Mouse (Mus musculus): Measurements from ENCODE around the gene Trappc3l. TPM values are rescaled to one million over a fixed set of nuclear protein-coding genes. Genes with fewer than 3 reads are reported as not detected.

Gene Trappc3l
- total and polyA plus RNA-seq, 2 experiments: not detected

DNA sequence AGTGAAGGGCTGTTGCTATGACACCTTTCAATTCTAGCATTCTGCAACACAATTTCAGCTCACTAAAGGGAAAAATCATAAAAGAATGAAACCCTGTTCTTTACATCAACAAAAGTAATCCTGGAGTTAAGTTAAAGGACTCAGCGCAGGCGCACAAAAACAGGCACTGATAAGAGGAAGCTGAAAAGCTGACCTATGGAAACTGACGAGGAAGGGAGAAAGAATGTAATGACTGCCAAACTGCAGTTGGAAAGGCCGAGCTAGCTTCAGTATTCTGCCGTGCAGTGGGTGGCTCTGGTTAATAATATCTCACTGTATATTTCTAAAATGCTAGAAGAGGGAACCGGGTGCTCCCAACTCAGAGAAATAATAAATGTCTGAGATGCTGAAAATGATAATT, 100.6 kb downstream of the Trappc3l start:
- H3K4me3 ChIP-seq (ENCODE audit: insufficient read depth, low read depth, low read length): no peak overlapping the region
- peaks cover 6% of the 10 kb centered on the region; the same call in 1 of the 2 replicates for H3K4me1 ChIP-seq (ENCODE audit: control insufficient read depth, insufficient read depth, low read length)
- no peak for TF ChIP-seq POLR2A (IDR thresholded peaks at IDR 0.05; ENCODE audit: extremely low read depth, insufficient read depth, low read length)
- TF ChIP-seq CTCF (IDR thresholded peaks at IDR 0.05; ENCODE audit: low read depth, low read length): no peak
- 75% methylated on average over 6 of the region's 6 CpGs for WGBS
- H3K9ac ChIP-seq (ENCODE audit: low read depth, low read length): no peak overlapping the region
- H3K27ac ChIP-seq (replicated peaks; ENCODE audit: insufficient read depth, low read depth, low read length): no peak overlapping the region
- no peaks in the 10 kb centered on the region for H3K27me3 ChIP-seq (ENCODE audit: control insufficient read depth, insufficient read depth, low read length)
- DNase-seq (ENCODE audit: extremely low read depth, low read depth, low spot score): peak; percentile 23
- no peaks in the 10 kb centered on the region for H3K36me3 ChIP-seq (ENCODE audit: control insufficient read depth, insufficient read depth, low read length)
- no peaks in the 10 kb centered on the region for H3K79me2 ChIP-seq (ENCODE audit: control insufficient read depth, insufficient read depth, low read length)

DNA sequence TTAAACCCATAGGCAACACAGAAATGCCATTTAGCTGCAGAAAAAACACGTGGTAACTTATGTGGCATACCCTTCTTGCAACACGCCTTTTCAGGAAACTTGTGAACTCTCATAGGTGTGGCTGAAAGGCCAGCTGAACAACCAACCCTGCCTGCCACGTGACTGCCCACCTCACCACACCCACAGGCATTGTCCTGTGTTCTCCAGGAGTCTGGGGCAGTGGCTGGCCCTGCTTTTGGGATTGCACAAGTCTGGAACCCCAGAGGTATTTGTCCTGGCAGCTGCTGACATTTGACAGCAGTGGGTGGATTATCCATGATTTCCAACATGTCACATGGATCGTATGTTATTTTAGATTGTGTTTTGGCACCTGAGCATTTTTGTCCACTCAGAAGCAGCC, 102.4 kb downstream of the Trappc3l start:
- TF ChIP-seq POLR2A (IDR thresholded peaks at IDR 0.05; ENCODE audit: extremely low read depth, insufficient read depth, low read length): no peak
- TF ChIP-seq CTCF (IDR thresholded peaks at IDR 0.05; ENCODE audit: low read depth, low read length): no peak
- peak; percentile 62 for DNase-seq (ENCODE audit: extremely low read depth, low read depth, low spot score)
- H3K4me1 ChIP-seq (ENCODE audit: control insufficient read depth, insufficient read depth, low read length): peaks cover 6% of the 10 kb centered on the region; the same call in 1 of the 2 replicates
- WGBS: 29% methylated on average over 4 of the region's 4 CpGs
- H3K4me3 ChIP-seq (ENCODE audit: insufficient read depth, low read depth, low read length): no peak overlapping the region
- H3K27ac ChIP-seq (replicated peaks; ENCODE audit: insufficient read depth, low read depth, low read length): no peak overlapping the region
- no peaks in the 10 kb centered on the region for H3K36me3 ChIP-seq (ENCODE audit: control insufficient read depth, insufficient read depth, low read length)
- H3K79me2 ChIP-seq (ENCODE audit: control insufficient read depth, insufficient read depth, low read length): no peaks in the 10 kb centered on the region
- H3K9ac ChIP-seq (ENCODE audit: low read depth, low read length): no peak overlapping the region
- H3K27me3 ChIP-seq (ENCODE audit: control insufficient read depth, insufficient read depth, low read length): no peaks in the 10 kb centered on the region

DNA sequence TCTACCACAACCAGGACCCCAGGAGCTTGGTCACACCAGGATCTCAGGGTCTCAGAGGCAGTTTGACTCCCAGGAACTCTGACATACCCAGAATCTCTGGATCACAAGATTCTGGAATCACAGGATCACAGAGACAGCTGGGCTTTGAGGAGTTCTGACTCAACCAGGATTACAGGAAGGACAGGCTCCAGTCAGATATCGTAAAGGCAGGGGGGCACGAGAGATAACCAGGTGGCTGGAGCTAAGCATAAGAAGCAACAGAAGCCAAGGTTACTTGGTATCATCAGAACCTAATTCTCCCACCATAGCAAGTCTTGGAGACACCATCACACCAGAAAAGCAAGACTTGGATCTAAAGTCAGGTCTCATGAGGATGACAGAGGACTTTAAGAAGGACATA, 104.3 kb downstream of the Trappc3l start:
- Histone ChIP-seq H3K4me1 (ENCODE audit: control insufficient read depth, insufficient read depth, low read length) (no peaks in the 10 kb centered on the region), H3K27me3 (ENCODE audit: control insufficient read depth, insufficient read depth, low read length) (no peaks in the 10 kb centered on the region), H3K79me2 (ENCODE audit: control insufficient read depth, insufficient read depth, low read length) (no peaks in the 10 kb centered on the region), H3K9ac (ENCODE audit: low read depth, low read length) (no peak overlapping the region), H3K4me3 (ENCODE audit: insufficient read depth, low read depth, low read length) (no peak overlapping the region), H3K36me3 (ENCODE audit: control insufficient read depth, insufficient read depth, low read length) (no peaks in the 10 kb centered on the region), H3K27ac (replicated peaks; ENCODE audit: insufficient read depth, low read depth, low read length) (peak overlapping the region; percentile 61)
- DNase-seq (ENCODE audit: extremely low read depth, low read depth, low spot score): no peak
- TF ChIP-seq POLR2A (IDR thresholded peaks at IDR 0.05; ENCODE audit: extremely low read depth, insufficient read depth, low read length) (no peak), CTCF (IDR thresholded peaks at IDR 0.05; ENCODE audit: low read depth, low read length) (no peak)
- 83% methylated on average over 2 of the region's 2 CpGs for WGBS

DNA sequence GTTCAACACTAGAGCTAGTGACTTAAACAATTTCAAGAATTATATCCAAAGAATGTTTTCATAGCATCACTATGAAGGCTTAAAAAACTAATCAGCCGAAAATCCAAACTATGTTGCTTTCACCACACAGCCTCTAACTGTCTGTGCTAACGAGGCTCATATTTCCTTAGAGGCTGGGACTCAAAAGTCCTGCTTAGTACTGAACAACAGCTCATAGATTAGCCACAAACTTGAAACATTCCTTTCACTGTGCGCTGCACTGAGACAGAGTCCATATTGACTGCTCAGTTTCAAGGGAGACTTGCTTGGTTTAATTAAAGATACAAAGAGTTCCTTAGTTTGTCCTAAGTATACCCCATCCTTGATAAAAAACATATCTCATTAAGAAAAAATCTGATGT, 112.4 kb downstream of the Trappc3l start:
- no peaks in the 10 kb centered on the region for H3K4me1 ChIP-seq (ENCODE audit: control insufficient read depth, insufficient read depth, low read length)
- H3K4me3 ChIP-seq (ENCODE audit: insufficient read depth, low read depth, low read length): no peak overlapping the region
- peaks cover 2% of the 10 kb centered on the region; the same call in 1 of the 2 replicates for H3K36me3 ChIP-seq (ENCODE audit: control insufficient read depth, insufficient read depth, low read length)

DNA sequence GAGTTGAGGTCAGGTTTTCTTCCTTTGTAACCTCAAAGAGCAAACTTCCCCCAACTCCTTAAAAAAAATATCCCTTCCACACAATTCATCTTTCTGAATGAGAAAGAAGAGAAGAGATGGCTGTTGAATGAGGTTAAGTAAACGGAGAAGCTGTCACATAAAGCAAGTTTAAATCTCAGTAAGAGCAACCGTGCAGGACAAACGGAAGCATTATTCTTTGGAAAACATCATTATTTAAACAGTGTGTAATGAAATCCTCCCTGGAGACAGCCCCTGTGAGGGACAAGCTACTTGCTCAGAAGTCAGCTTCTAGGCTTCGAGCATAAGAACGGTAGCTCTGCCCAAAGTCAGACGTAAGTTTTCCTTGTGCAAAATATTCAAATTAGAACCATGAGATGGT, 113.1 kb downstream of the Trappc3l start:
- Histone ChIP-seq H3K4me3 (ENCODE audit: insufficient read depth, low read depth, low read length) (no peak overlapping the region), H3K27me3 (ENCODE audit: control insufficient read depth, insufficient read depth, low read length) (no peaks in the 10 kb centered on the region), H3K36me3 (ENCODE audit: control insufficient read depth, insufficient read depth, low read length) (peaks cover 2% of the 10 kb centered on the region; the same call in 1 of the 2 replicates), H3K27ac (replicated peaks; ENCODE audit: insufficient read depth, low read depth, low read length) (no peak overlapping the region), H3K9ac (ENCODE audit: low read depth, low read length) (no peak overlapping the region), H3K79me2 (ENCODE audit: control insufficient read depth, insufficient read depth, low read length) (no peaks in the 10 kb centered on the region), H3K4me1 (ENCODE audit: control insufficient read depth, insufficient read depth, low read length) (no peaks in the 10 kb centered on the region)
- TF ChIP-seq POLR2A (IDR thresholded peaks at IDR 0.05; ENCODE audit: extremely low read depth, insufficient read depth, low read length): no peak
- TF ChIP-seq CTCF (IDR thresholded peaks at IDR 0.05; ENCODE audit: low read depth, low read length): no peak
- 70% methylated on average over 6 of the region's 6 CpGs for WGBS
- no peak for DNase-seq (ENCODE audit: extremely low read depth, low read depth, low spot score)

More for the DNA sequence above, 112.4 kb downstream of the Trappc3l start:
- no peak for TF ChIP-seq CTCF (IDR thresholded peaks at IDR 0.05; ENCODE audit: low read depth, low read length)
- TF ChIP-seq POLR2A (IDR thresholded peaks at IDR 0.05; ENCODE audit: extremely low read depth, insufficient read depth, low read length): no peak
- H3K79me2 ChIP-seq (ENCODE audit: control insufficient read depth, insufficient read depth, low read length): no peaks in the 10 kb centered on the region
- no peak overlapping the region for H3K27ac ChIP-seq (replicated peaks; ENCODE audit: insufficient read depth, low read depth, low read length)
- H3K27me3 ChIP-seq (ENCODE audit: control insufficient read depth, insufficient read depth, low read length): no peaks in the 10 kb centered on the region
- WGBS: 77% methylated on average over 3 of the region's 3 CpGs
- no peak overlapping the region for H3K9ac ChIP-seq (ENCODE audit: low read depth, low read length)
- DNase-seq (ENCODE audit: extremely low read depth, low read depth, low spot score): no peak

DNA sequence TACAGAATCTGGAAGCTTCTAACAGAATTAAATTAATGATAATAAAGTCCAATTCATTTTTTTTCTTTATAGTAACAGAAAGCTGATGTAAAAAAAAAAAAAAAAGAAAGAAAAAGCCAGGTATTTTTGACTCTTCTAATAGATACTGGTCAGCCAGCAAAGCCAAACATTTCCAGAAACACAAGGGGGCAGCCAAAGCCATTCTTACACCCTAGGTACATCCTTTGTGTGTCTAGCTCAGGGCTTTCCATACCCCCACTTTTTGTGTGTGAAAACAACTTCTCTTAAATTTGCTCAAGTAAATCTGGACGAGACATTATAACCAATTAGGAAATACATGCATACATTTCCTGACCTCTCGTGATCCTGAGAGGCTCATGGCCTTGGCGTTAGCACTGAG, 114.4 kb downstream of the Trappc3l start:
- DNase-seq (ENCODE audit: extremely low read depth, low read depth, low spot score): no peak
- WGBS: 56% methylated on average over 3 of the region's 3 CpGs
- Histone ChIP-seq H3K4me1 (ENCODE audit: control insufficient read depth, insufficient read depth, low read length) (no peaks in the 10 kb centered on the region), H3K27me3 (ENCODE audit: control insufficient read depth, insufficient read depth, low read length) (no peaks in the 10 kb centered on the region), H3K27ac (replicated peaks; ENCODE audit: insufficient read depth, low read depth, low read length) (no peak overlapping the region), H3K4me3 (ENCODE audit: insufficient read depth, low read depth, low read length) (no peak overlapping the region), H3K79me2 (ENCODE audit: control insufficient read depth, insufficient read depth, low read length) (no peaks in the 10 kb centered on the region), H3K36me3 (ENCODE audit: control insufficient read depth, insufficient read depth, low read length) (peaks cover 2% of the 10 kb centered on the region; the same call in 1 of the 2 replicates), H3K9ac (ENCODE audit: low read depth, low read length) (no peak overlapping the region)
- TF ChIP-seq CTCF (IDR thresholded peaks at IDR 0.05; ENCODE audit: low read depth, low read length): no peak
- TF ChIP-seq POLR2A (IDR thresholded peaks at IDR 0.05; ENCODE audit: extremely low read depth, insufficient read depth, low read length): no peak
